Mouse (Mus musculus): Measurements from ENCODE around the gene Mtap. TPM values are rescaled to one million over a fixed set of nuclear protein-coding genes. Genes with fewer than 3 reads are reported as not detected.

Mtap gene
- total and polyA plus RNA-seq, 3 experiments: 36.7 to 52.0 (median 45.4) TPM

- H3K4me1 ChIP-seq (ENCODE audit: control insufficient read depth in 1 of 2, insufficient read depth in 2 of 2, low read length in 2 of 2): peaks cover under 1 to 11% of the 10 kb centered on the region in 2 experiments; a peak in 3 of 4 replicates
- peak; percentile 76 for DNase-seq (ENCODE audit: low read depth, low spot score)
- H3K36me3 ChIP-seq (ENCODE audit: control insufficient read depth in 1 of 2, insufficient read depth in 2 of 2, low read length in 2 of 2): peaks cover 0 to 20% of the 10 kb centered on the region in 2 experiments; a peak in 3 of 4 replicates
- no peaks in the 10 kb centered on the region for H3K27me3 ChIP-seq (ENCODE audit: control insufficient read depth in 1 of 2, insufficient read depth in 2 of 2, low read length in 2 of 2)
- peaks cover 10% of the 10 kb centered on the region for H3K79me2 ChIP-seq (ENCODE audit: control insufficient read depth, insufficient read depth, low read length, poor library complexity)
- no peaks in the 10 kb centered on the region for H3K9me3 ChIP-seq (replicated peaks; ENCODE audit: insufficient read depth, low read length)
- no peak overlapping the region for H3K4me3 ChIP-seq (ENCODE audit: control insufficient read depth in 1 of 2, insufficient read depth in 1 of 2, low read depth in 2 of 2, low read length in 2 of 2)
- no peak overlapping the region for H3K27ac ChIP-seq (ENCODE audit: control insufficient read depth, low read depth, low read length)
- TF ChIP-seq TAL1 (IDR thresholded peaks at IDR 0.05; ENCODE audit: low read length): no peak
- TF ChIP-seq TCF12 (IDR thresholded peaks at IDR 0.05; ENCODE audit: low read depth, low read length): no peak
- TF ChIP-seq NELFE (IDR thresholded peaks at IDR 0.05; ENCODE audit: low read depth, low read length): no peak
- no peak for TF ChIP-seq MAFK (IDR thresholded peaks at IDR 0.05; ENCODE audit: borderline replicate concordance, low read depth, low read length)
- TF ChIP-seq SMC3 (IDR thresholded peaks at IDR 0.05; ENCODE audit: low read depth, low read length): peak; percentile 97
- no peak for TF ChIP-seq JUND (IDR thresholded peaks at IDR 0.05; ENCODE audit: low read depth, low read length)
- no peak for TF ChIP-seq E2F4 (IDR thresholded peaks at IDR 0.05; ENCODE audit: borderline replicate concordance, low read depth, low read length)
- TF ChIP-seq GATA1 (IDR thresholded peaks at IDR 0.05; ENCODE audit: low read depth, low read length): no peak
- peak; percentile 97 for TF ChIP-seq RAD21 (IDR thresholded peaks at IDR 0.05; ENCODE audit: low read depth, low read length)
- TF ChIP-seq POLR2AphosphoS2 (IDR thresholded peaks at IDR 0.05; ENCODE audit: low read length): no peak
- no peak for TF ChIP-seq POLR2AphosphoS5 (IDR thresholded peaks at IDR 0.05; ENCODE audit: borderline replicate concordance, low read depth, low read length)
- no peak for TF ChIP-seq ZKSCAN1 (IDR thresholded peaks at IDR 0.05; ENCODE audit: low read depth, low read length)
- TF ChIP-seq NRF1 (IDR thresholded peaks at IDR 0.05; ENCODE audit: insufficient read depth, low read depth, low read length, poor library complexity, severe bottlenecking): no peak
- TF ChIP-seq USF2 (IDR thresholded peaks at IDR 0.05; ENCODE audit: borderline replicate concordance in 1 of 2, insufficient read depth in 1 of 2, low read depth in 1 of 2, low read length in 2 of 2): no peak
- peak in 2 of 3 experiments; percentile 72 to 88; a peak in 4 of 6 replicates for TF ChIP-seq CTCF (IDR thresholded peaks at IDR 0.05 in 2 of 3, conservative IDR thresholded peaks at IDR 0.05 in 1 of 3; ENCODE audit: control insufficient read depth in 1 of 3, insufficient read depth in 1 of 3, low read depth in 2 of 3, low read length in 3 of 3, poor library complexity in 1 of 3, severe bottlenecking in 1 of 3)
- TF ChIP-seq MYB (IDR thresholded peaks at IDR 0.05; ENCODE audit: low read depth, low read length): no peak
- peak; percentile 25; the same call in 1 of the 2 replicates for TF ChIP-seq ELF1 (IDR thresholded peaks at IDR 0.05; ENCODE audit: low read depth, low read length)
- no peak for TF ChIP-seq USF1 (IDR thresholded peaks at IDR 0.05; ENCODE audit: low read depth, low read length)
- TF ChIP-seq ZC3H11A (IDR thresholded peaks at IDR 0.05; ENCODE audit: low read depth, low read length): peak; percentile 94
- TF ChIP-seq SIN3A (IDR thresholded peaks at IDR 0.05; ENCODE audit: low read length): peak; percentile 66
- no peak for TF ChIP-seq RCOR1 (IDR thresholded peaks at IDR 0.05; ENCODE audit: low read depth, low read length)
- no peak for TF ChIP-seq TBP (IDR thresholded peaks at IDR 0.05; ENCODE audit: low read depth, low read length)
- TF ChIP-seq ZMIZ1 (IDR thresholded peaks at IDR 0.05; ENCODE audit: low read depth, low read length): no peak
- TF ChIP-seq MAZ (IDR thresholded peaks at IDR 0.05; ENCODE audit: low read depth, low read length): no peak
- no peak overlapping the region for H3K9ac ChIP-seq (ENCODE audit: control insufficient read depth, low read depth, low read length, poor library complexity, severe bottlenecking)
Observed at GRCm38 (mm10) chr4:89146291-89146690, 9.4 kb downstream of the Mtap start.

All from MEL (cell line).